Mouse (Mus musculus) hindbrain, embryonic 11.5 days (tissue): ENCODE measurements around the gene Golph3l. TPM values are rescaled to one million over a fixed set of nuclear protein-coding genes. Genes with fewer than 3 reads are reported as not detected.

Experiments
- ATAC-seq: fragments of 200-750 bp; cut with Nextera tagmentation; 2 replicates; pipeline ENCODE4 v1.8.0; 2017; ENCODE audit warnings: mild to moderate bottlenecking, moderate TSS enrichment, moderate library complexity; ENCODE audit not compliant: low FRiP score
- DNase-seq: peaks from one replicate; pipeline ENCODE4 v3.0.0-alpha.2; 2015; ENCODE audit warnings: low spot score
- H3K27ac ChIP-seq: fragments of 300-500 bp; sonication (generic); 2 replicates; pipeline ENCODE4 v1.5.1; 2014; ENCODE audit warnings: mild to moderate bottlenecking, low read depth, low read length
- H3K27me3 ChIP-seq: fragments of 300-500 bp; sonication (generic); 2 replicates; pipeline ENCODE4 v1.6.1; 2014; ENCODE audit warnings: mild to moderate bottlenecking, low read length, moderate library complexity, mixed read lengths; ENCODE audit not compliant: control insufficient read depth, insufficient read depth
- H3K36me3 ChIP-seq: fragments of 300-500 bp; sonication (generic); 2 replicates; pipeline ENCODE4 v1.6.1; 2014; ENCODE audit warnings: mild to moderate bottlenecking, low read length, moderate library complexity, mixed read lengths; ENCODE audit not compliant: control insufficient read depth, insufficient read depth
- H3K4me1 ChIP-seq: fragments of 300-500 bp; sonication (generic); replicated peaks from 2 replicates; pipeline ENCODE4 v1.6.1; 2014; ENCODE audit warnings: low read length, mixed read lengths; ENCODE audit not compliant: control insufficient read depth, insufficient read depth
- H3K4me2 ChIP-seq: fragments of 300-500 bp; sonication (generic); replicated peaks from 2 replicates; pipeline ENCODE4 v1.6.1; 2014; ENCODE audit warnings: mild to moderate bottlenecking, low read depth, low read length
- H3K4me3 ChIP-seq: fragments of 300-500 bp; sonication (generic); 2 replicates; pipeline ENCODE4 v1.5.1; 2014; ENCODE audit warnings: low read depth, low read length
- H3K9ac ChIP-seq: fragments of 300-500 bp; sonication (generic); 2 replicates; pipeline ENCODE4 v1.6.1; 2014; ENCODE audit warnings: low read depth, low read length
- H3K9me3 ChIP-seq: fragments of 300-500 bp; sonication (generic); 2 replicates; pipeline ENCODE4 v1.6.1; 2016; ENCODE audit warnings: low read length; ENCODE audit not compliant: control insufficient read depth
- WGBS: fragments of 180-500 bp; shearing (Covaris S2); extraction: QIAGEN DNeasy Blood & Tissue Kit; methylation state at CpG from one replicate; pipeline ENCODE4 v1.1.7; 2014; 5-methylcytosine and 5-hydroxymethylcytosine counted together
- polyA plus RNA-seq: library from polyadenylated mRNA; unstranded; fragments of >200 nt; fragmentation: Nextera tagmentation; extraction: Ambion mirVana; gene quantifications from 2 replicates; pipeline ENCODE4 v1.2.1, GENCODE M21; 2014

Gene Golph3l
- polyA plus RNA-seq, 1 experiment from 2014 or later, result 43.1 TPM

DNA sequence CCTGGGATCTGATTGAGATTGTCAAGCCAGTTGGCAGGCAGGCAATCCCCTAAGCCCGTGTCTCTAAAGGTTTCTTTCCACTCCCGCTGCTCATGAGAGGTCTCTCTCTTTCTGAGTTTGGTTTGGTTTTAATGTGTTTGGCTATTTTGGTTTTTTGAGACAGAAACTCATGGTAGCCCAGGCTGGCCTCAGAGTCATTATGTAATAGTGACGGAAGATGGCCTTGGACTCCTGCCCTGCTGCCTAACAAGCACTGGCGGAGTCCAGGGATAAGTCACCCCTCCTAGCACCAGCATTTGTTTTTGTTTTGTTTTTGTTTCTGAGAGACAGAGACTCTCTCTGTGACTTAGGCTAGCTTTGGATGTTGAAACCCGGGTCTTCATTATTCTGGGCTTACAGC, 66.7 kb downstream of the Golph3l start:
- no peak for ATAC-seq
- H3K4me1 ChIP-seq, result no peaks in the 10 kb centered on the region
- no peak overlapping the region for H3K27ac ChIP-seq
- H3K9me3 ChIP-seq, result no peaks in the 10 kb centered on the region
- H3K4me3 ChIP-seq, result no peak overlapping the region
- H3K9ac ChIP-seq, result no peak overlapping the region
- H3K27me3 ChIP-seq, result no peaks in the 10 kb centered on the region
- no peaks in the 10 kb centered on the region for H3K36me3 ChIP-seq
- WGBS, result 85% methylated on average over 5 of the region's 5 CpGs
- DNase-seq, result no peak
- H3K4me2 ChIP-seq, result no peak overlapping the region

DNA sequence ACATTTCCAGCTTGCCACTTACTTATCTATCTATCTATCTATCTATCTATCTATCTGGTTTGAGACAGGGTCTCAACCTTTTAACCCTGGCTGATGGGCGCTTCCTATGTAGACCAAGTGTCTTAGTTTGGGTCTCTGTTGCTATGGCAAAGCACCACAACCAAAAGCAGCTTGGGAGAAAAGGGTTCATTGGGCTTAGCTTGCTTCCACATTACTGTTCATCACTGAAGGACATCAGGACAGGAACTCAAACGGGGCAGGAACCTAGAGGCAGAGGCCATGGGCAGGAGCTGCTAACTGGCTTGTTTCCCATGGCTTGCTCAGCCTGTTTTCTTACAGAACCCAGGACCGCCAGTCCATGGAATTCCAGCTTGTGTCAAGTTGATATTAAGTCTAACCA, 68.4 kb downstream of the Golph3l start:
- H3K36me3 ChIP-seq, result no peaks in the 10 kb centered on the region
- no peaks in the 10 kb centered on the region for H3K27me3 ChIP-seq
- WGBS, result 89% methylated on average over 3 of the region's 3 CpGs
- H3K4me1 ChIP-seq, result peaks cover 3% of the 10 kb centered on the region
- no peak overlapping the region for H3K9ac ChIP-seq
- ATAC-seq, result no peak
- no peak for DNase-seq
- H3K4me3 ChIP-seq, result no peak overlapping the region
- no peak overlapping the region for H3K4me2 ChIP-seq
- no peak overlapping the region for H3K27ac ChIP-seq
- no peaks in the 10 kb centered on the region for H3K9me3 ChIP-seq

DNA sequence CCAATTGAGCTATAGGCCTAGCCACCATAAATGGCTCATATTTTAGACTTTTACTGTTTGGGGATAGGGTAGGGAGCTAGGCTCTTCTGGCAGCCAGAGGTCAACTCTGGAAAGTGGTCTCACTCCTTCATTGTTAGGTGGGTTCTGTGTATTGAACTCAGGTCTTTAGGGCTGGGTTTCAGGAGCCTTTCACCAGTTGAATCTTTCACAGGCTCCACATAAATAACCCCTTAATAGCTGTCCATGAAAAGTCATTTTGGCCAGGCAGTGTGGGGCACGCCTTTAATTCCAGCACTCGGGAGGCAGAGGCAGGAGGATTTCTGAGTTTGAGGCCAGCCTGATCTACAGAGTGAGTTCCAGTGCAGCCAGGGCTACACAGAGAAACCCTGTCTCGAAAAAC, 69.0 kb downstream of the Golph3l start:
- Histone ChIP-seq H3K9me3 (no peaks in the 10 kb centered on the region), H3K27me3 (no peaks in the 10 kb centered on the region), H3K36me3 (no peaks in the 10 kb centered on the region), H3K9ac (peak overlapping the region; percentile 99; the same call in 1 of the 2 replicates), H3K4me1 (peaks cover 3% of the 10 kb centered on the region), H3K4me3 (peak overlapping the region; percentile 95; the same call in 1 of the 2 replicates), H3K27ac (no peak overlapping the region), H3K4me2 (peak overlapping the region; percentile 86)
- WGBS, result 91% methylated on average over 3 of the region's 3 CpGs
- no peak for ATAC-seq
- no peak for DNase-seq

DNA sequence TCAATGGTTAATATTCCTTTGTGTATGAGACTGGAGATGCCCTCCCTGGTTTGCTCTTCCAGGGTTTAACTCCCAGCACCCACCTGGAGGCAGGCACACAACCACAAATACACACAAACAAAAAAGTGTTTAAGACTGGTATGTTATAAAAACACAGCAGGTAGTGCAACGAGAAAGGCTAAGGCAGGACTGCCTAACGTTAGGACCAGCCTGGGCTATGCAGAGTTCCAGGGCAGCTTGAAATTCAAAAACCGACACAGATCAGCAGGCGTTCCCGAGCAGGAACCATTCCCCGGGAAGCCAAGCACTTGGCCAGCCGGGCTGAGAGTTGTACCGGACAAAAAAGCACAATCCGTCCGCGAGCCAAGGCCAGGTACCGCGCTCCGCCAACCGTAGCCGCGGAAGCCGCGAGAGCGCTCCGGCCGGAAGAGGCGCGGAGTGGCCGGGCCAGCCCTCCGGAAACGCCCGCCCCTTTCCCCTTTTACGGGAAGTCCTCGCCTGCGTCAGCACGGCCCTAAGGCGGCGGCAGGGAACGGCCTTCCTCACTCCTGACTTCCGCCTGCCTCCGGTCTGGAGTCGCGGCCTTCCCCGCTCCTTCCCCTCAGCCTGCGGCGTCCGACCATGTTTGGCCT, 69.6 kb downstream of the Golph3l start, which contains the start of gene Mcl1:
TSS of gene Mcl1 (plus strand) at position 553 of the 632 bp plus-strand sequence.
- peaks cover 3% of the 10 kb centered on the region for H3K4me1 ChIP-seq
- ATAC-seq, result peak; percentile 97

DNA sequence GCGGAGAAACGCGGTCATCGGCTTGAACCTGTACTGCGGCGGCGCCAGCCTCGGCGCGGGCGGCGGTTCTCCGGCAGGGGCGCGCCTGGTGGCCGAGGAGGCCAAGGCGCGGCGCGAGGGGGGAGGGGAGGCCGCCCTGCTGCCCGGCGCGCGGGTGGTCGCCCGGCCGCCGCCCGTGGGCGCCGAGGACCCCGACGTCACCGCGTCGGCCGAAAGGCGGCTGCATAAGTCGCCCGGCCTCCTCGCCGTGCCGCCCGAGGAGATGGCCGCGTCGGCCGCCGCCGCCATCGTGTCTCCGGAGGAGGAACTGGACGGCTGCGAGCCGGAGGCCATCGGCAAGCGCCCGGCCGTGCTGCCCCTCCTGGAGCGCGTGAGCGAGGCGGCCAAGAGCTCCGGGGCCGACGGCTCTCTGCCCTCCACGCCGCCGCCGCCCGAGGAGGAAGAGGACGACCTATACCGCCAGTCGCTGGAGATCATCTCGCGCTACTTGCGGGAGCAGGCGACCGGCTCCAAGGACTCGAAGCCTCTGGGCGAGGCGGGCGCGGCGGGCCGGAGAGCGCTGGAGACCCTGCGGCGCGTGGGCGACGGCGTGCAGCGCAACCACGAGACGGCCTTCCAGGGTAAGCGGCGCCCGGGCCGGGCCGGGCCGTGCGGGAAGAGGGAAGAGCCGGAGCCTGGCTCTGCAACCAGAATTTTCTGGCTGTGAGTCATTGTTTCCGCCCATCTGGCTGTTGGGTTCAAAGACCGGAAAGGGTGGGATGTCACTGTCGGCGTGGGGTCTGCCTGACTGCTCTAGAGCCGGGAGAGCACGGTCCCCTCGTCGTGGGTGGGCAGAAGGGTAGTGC, 70.4 kb downstream of the Golph3l start:
- H3K9ac ChIP-seq, result peak overlapping the region; percentile 99
- WGBS, result 0% methylated on average over 74 of the region's 113 CpGs
- peak overlapping the region; percentile 86 for H3K4me2 ChIP-seq
- no peaks in the 10 kb centered on the region for H3K9me3 ChIP-seq
- H3K4me1 ChIP-seq, result peaks cover 3% of the 10 kb centered on the region
- ATAC-seq (peak; percentile 80), DNase-seq (peak; percentile 84)
- H3K27ac ChIP-seq, result peak overlapping the region; percentile 98
- no peaks in the 10 kb centered on the region for H3K27me3 ChIP-seq
- H3K36me3 ChIP-seq, result no peaks in the 10 kb centered on the region
- peak overlapping the region; percentile 95 for H3K4me3 ChIP-seq

More for the DNA sequence above, 69.6 kb downstream of the Golph3l start, which contains the start of gene Mcl1:
- Histone ChIP-seq H3K9me3 (no peaks in the 10 kb centered on the region), H3K4me2 (peak within 1 kb of the TSS; percentile 86), H3K9ac (peak within 1 kb of the TSS; percentile 99), H3K27ac (peak within 1 kb of the TSS; percentile 98), H3K36me3 (no peaks in the 10 kb centered on the region), H3K4me3 (peak within 1 kb of the TSS; percentile 95), H3K27me3 (no peaks in the 10 kb centered on the region)
- peak; percentile 94 for DNase-seq
- WGBS, result under 1% methylated on average over 40 of the region's 43 CpGs

DNA sequence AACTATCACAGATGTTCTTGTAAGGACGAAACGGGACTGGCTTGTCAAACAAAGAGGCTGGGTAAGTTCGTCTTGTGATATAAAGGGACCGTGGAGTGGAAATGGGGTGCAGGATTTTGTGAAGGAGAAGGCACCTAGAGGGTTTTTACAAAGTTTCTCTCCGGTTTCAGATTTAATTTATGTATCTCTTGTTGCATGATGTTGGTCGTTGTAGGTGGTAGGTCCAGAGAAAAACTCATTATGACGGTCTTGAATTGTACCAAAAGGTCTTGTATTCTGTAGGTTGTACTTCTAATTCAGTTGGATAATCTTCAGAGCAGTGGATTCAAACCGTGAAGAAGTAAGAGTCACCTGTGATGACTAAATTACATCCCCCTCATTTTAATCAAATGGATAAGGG, 71.2 kb downstream of the Golph3l start:
- no peaks in the 10 kb centered on the region for H3K36me3 ChIP-seq
- H3K4me2 ChIP-seq, result peak overlapping the region; percentile 86
- H3K4me1 ChIP-seq, result peaks cover 3% of the 10 kb centered on the region
- DNase-seq, result no peak
- peak overlapping the region; percentile 99 for H3K9ac ChIP-seq
- WGBS, result 7% methylated on average over 8 of the region's 8 CpGs
- H3K27me3 ChIP-seq, result no peaks in the 10 kb centered on the region
- no peak for ATAC-seq
- no peaks in the 10 kb centered on the region for H3K9me3 ChIP-seq
- H3K27ac ChIP-seq, result peak overlapping the region; percentile 98
- peak overlapping the region; percentile 95 for H3K4me3 ChIP-seq

DNA sequence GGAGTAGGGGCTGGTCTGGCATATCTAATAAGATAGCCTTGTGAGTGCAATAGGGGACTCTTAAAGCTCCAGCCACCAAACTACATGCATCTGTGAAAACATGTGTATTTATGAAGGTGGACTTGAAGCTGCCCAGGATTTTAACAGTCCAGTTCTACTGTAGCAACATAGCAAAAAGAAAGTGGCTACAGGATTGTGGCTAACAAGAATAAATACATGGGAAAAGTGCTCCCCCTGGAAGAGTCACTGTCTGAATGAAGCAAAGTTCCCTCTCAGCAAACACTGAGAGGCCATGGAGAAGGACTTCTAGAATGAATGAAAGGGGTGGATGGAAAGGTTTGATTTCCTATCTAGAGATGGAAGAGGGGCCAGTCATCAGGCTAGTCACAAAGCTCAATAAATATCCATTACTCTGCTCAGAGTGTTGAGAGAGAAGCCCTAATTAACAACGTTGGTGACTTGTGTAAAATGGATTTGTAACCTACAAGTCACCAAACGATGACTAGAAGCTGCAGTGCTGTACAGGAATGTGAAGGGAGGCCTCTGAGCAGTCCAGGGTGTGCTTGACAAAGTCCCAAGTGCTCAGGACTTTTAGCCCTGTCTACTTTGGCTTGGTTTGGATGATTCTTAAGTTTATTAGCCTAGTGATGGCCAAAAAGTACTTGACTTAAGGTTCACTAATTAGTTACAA, 72.2 kb downstream of the Golph3l start:
- DNase-seq (no peak), ATAC-seq (no peak)
- Histone ChIP-seq H3K4me2 (peak overlapping the region; percentile 86), H3K36me3 (no peaks in the 10 kb centered on the region), H3K4me1 (peaks cover 3% of the 10 kb centered on the region), H3K27ac (no peak overlapping the region), H3K27me3 (no peaks in the 10 kb centered on the region), H3K9ac (peak overlapping the region; percentile 99; the same call in 1 of the 2 replicates), H3K4me3 (peak overlapping the region; percentile 95), H3K9me3 (no peaks in the 10 kb centered on the region)
- 64% methylated on average over 2 of the region's 2 CpGs for WGBS

DNA sequence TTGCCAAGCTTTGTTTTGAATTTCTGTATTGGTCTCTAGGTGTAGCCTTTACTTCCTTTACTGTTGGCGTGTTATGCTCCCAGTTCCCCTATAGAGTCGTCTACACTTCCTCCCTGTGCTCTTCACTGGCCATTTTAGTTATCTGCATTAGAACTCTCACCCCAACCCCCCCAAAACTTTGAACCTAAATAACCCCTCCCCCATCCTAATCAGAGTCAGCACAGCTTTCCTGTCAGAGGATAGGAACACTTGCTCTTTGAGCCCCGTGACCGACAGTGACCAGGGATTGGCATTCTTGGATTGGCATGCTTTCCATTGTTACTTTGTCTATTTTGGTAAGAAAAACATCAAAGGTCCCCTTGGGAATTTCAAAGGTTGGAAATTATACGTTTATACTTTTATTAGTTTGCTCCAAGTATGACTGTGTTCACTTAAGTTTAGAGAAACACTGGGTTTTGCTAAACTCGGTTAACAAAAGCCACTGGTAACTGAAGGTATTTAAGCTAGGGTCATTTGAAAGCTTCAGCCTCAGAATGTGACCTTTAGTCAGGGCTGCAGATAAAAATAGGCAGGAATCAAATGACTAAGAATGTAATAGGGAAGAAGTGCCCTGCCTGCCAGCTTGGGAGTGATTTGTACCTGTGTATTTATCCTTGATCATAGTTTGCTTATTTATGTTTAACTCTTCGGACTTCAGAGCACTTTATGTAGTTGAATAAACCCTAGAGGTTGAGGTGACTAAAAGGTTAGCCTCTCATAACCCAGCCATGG, 73.4 kb downstream of the Golph3l start:
- no peaks in the 10 kb centered on the region for H3K27me3 ChIP-seq
- ATAC-seq (no peak), DNase-seq (no peak)
- no peak overlapping the region for H3K27ac ChIP-seq
- 72% methylated on average over 7 of the region's 7 CpGs for WGBS
- H3K9me3 ChIP-seq, result no peaks in the 10 kb centered on the region
- peaks cover 3% of the 10 kb centered on the region for H3K4me1 ChIP-seq
- no peaks in the 10 kb centered on the region for H3K36me3 ChIP-seq
- no peak overlapping the region for H3K9ac ChIP-seq
- no peak overlapping the region for H3K4me2 ChIP-seq
- H3K4me3 ChIP-seq, result no peak overlapping the region
